Mouse (Mus musculus) cortical plate, adult 2 months (tissue): ENCODE measurements around the gene Shf.

ENCODE experiments used
- CTCF ChIP-seq: fragments of 200-500 bp; IDR thresholded peaks from 2 replicates; pipeline ENCODE4 v1.5.1; 2011; ENCODE audit warnings: mild to moderate bottlenecking, control low read depth, low read length; ENCODE audit not compliant: insufficient read depth; ENCODE audit errors: extremely low read depth
- POLR2A ChIP-seq: fragments of 200-500 bp; IDR thresholded peaks from 2 replicates; pipeline ENCODE4 v1.6.1; 2011; ENCODE audit warnings: mild to moderate bottlenecking, low read length, control low read depth; ENCODE audit not compliant: insufficient read depth; ENCODE audit errors: extremely low read depth

- no peak for TF ChIP-seq CTCF
- no peak for TF ChIP-seq POLR2A
These were observed 64.4 kb downstream of the Shf start for GRCm38 (mm10) chr2:122304544-122304943.
